Mouse (Mus musculus) 3T3-L1 (cell line): ENCODE data around the gene Rnf38.

Source experiments
- DNase-seq: peaks from one replicate; pipeline ENCODE4 v3.0.0-alpha.2; 2015; ENCODE audit warnings: low read depth, low spot score

Gene Rnf38

DNA sequence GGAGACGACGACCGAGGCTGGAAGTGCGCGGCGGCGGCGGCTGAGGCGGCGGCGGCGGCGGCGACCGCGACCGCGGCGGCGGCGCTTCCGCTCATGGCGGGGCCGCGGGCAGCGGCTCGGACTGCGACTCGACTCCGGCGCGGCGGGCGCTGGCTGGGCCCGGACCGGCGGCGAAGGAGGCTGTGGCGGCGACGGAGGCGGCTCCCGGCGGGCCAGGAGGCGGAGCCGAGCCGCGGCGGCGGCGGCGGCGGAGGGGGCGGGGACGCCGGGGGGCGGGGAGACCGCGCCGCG lies at the start of gene Rnf38:
Gene Rnf38, minus strand, starts transcription at position 77 of the 291 bp plus-strand sequence.
- no peak for DNase-seq

DNA sequence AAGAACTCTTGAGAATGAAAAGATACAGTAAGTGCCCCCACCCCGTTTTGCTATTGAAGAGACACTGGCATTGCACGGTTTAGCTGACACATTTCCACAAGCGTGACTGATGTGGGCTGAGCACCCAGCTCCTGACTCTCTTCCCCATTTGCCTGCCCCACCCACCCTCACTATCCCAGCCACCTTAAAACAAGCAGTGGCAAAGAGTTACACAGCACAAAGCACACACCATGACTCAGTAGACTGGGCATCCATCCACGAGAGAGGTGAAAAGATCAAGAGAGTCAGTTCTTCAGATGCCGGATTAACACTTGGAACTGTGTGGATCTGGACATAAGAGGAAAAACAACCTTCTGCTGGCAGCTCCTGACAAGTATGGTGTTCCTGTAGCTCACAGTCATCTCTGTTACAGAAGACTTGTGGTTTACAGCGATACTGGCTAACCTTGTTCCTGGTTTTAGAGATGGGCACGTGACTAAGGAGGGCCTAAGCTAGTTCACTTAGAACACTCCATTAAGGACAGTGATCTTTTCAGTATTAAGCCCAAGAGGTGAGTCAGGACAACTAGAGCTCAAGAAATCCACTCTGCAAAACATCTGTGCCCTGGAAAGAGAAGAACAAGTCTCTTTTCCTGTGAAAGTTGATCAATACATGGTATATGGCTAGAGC lies 48.1 kb upstream of the Rnf38 start:
- DNase-seq = peak; percentile 96

DNA sequence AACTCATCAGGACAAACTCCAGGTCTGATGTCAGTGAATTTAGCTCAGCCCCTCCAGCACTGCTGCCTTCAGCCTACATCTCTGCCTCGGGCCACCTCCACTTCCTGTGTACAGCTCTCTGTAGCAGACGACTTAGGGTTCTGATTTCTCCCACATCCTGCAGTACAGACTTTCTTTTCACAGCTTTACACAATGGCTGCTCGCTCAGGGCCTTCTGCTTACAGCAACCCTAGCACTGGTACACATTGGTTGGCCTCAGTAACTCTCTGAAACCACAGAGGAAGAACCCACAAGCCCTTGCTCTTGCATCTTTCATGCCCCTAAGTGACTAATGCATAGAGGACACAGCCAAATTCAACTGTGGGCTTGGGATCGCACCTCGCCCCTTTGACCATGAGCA lies 37.5 kb upstream of the Rnf38 start:
- DNase-seq = peak; percentile 56

DNA sequence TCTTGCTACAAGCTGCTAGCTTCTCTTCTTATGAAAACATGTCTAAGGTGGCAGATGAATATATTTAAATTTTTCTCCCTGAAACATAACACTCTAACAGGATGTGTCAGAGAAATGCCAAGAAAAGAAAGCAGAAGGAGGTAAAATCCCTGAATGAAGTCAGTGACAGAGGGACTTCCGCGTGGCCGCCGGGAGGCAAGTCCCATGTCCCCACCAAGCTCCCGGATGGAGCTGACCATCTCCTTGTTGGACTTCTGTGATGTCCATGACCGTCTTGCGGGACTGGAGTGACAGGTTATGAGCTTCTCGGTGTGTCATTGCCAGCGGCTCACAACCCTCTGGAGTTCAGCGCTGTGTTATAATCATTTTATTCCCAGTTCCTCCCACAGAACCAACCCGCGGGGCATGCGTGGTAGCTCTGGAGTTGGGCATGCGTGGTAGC lies 35.8 kb upstream of the Rnf38 start:
- DNase-seq = no peak

DNA sequence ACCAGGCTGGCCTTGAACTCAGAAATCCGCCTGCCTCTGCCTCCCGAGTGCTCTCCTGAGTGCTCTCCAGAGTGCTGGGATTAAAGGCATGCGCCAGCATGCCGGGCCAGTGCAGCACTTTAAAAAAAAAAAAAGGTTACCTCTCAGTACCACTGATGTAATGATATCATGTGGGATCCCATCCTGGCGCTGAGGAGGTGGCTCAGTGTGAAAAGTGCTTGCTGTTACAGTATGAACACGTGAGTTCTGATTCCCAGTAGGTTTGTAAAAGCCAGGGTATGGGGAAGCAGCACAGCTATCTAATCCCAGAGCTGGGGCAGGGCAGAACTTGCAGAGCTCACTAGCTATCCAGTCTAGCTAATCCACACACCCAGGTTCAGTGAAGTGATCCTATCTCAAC lies 33.8 kb upstream of the Rnf38 start:
- DNase-seq = no peak

DNA sequence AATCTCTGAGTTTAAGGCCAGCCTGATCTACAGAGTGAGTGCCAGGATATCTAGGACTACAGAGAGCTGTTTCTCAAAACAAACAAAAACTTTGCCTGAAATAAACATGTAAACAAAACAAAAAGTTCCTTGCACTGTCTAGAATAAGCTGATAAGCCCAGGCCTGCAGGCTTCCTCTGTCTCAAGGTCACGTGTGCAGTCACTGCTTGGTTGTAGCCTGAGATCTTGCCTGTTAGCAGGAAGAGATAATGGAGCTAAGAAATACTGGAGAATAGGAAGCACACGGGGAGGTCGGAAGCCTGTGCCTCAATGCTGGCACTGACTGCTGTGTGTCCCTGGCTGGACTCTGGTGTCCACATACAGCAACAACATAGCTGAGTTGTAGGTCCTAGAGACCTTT lies 31.9 kb upstream of the Rnf38 start:
- no peak for DNase-seq

DNA sequence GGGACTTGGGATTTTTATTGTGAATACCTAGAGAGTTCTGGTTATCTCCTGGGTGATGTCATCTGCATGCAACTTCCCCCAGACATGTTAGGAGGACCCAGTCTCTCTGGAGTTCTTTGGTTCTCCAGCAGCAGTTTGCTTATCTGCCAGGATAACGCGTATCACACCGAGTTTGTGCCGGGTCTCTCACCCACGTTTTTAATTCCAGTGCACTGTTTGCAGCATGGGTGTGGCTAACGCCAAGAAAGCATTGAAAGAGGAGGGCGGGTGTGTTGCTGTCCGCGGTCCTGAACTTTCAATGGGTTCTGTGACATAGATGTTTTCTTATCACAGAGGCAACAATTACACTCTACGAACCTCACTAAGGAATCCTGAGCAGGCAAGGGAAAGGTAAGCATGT lies 26.7 kb upstream of the Rnf38 start:
- peak; percentile 81 for DNase-seq

DNA sequence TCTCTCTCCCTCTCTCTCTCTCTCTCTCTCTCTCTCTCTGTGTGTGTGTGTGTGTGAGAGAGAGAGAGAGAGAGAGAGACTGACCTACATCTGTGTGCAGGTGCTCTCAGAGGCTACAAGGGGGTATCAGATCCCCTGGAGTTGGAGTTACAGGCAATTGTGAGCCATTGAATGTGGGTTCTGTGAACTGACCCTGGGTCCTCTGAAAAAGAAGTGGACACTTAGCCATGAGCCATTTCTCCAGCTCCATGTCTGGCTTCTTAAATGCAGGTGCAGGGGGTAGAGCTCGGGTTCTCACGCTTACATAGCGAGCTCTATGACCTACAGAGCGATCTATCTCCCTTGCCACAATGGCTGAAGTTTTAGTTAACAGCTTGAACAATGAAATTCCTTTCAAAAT lies 25.5 kb upstream of the Rnf38 start:
- DNase-seq = no peak

DNA sequence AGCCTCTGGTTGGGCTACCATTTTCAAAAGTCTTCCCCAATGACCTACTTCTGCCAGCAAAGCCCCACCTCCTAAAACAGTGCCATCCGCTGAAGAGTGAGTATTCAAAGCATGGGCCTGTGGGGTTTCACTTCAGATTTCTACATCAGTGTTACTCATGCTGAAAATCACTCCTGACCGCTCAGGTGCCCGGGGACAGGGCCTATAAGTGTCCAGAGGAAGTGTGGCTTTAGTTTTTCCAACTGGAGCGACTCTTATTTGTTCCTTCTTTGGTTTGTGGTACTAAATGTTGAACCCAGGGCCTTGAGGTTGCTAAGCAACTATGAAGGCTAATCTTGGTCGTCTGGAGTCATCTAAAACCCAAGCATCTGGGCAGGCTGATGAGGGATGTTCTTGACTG lies 21.0 kb upstream of the Rnf38 start:
- DNase-seq = no peak

DNA sequence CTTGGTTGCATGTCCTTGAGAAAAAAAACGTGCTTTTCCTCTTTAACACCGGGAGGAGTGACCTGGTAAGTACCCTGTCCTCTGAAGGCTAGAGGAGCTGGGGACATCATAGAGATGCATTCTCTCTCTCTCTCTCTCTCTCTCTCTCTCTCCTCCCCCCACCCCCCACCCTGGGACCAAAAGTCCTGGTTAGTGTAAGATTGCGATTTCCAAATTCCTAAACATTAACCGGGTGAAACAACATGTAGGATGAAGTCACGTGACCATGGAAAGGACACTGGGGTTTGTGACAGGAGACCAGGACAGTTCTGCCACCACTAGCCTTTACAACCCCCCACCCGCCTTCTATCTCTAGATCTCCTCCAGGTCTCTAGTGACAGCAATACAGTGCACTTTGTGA lies 19.6 kb upstream of the Rnf38 start:
- DNase-seq = no peak

DNA sequence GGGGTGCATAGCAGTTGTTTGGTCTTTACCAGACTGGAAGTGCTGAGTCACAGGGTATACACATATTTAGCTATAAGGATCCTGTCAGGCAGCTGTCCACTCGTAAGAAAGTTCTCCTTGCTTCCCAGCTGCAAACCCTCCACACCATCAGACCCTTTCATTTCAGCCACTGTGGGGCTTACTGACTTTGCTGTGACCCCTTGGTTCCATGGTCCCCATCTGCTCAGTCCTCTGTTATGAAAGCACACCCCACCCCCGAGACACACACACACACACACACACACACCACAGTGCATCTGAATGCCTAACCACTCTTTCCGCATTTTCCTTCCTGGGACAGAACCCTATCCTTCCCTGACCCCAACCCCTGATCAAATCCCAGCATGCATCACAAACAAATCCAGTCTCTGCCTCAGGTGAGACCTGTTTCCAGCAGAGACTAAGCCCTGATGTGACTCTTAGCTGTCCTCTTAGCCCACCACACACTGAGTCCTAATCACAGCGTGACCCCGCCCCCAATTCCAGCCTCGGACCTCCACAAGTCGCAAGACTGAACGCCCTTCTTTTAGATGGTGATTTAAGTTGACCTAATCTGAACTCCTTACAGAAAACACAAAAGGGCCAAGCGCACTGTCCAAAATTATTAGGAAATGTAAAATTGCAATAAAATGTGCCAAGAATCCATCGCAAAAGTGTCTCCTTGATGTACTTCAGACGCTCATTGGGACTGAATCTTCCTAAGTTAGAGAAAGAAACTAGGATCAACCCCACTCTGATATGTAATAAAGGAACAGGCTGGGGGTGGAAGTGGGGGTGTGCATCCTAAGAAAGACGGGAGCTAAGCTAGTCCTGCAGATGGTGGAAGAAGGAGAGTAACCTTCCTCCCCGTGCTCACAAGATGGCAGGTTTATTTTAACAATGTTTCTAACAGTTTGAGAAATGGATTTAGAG lies 18.7 kb upstream of the Rnf38 start:
- no peak for DNase-seq

DNA sequence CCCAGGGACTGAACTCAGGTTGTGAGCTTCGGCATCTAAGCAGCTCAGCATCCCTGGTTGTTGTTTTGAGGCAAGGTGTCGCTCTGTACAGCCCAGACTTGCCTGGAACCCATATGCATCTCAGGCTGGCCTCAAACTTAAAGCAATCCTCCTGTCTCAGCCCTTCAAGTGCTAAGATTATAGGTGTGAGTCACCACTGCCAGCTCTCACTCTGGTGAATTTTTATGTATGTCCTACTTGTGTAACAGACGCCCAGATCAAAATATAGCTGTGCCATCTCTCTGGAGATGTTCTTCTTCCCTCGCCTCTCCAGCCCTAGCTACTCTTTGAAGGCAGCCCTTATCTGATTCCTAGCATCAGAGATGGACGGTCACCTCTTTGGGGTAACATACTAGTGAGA lies 17.9 kb upstream of the Rnf38 start:
- DNase-seq = no peak

DNA sequence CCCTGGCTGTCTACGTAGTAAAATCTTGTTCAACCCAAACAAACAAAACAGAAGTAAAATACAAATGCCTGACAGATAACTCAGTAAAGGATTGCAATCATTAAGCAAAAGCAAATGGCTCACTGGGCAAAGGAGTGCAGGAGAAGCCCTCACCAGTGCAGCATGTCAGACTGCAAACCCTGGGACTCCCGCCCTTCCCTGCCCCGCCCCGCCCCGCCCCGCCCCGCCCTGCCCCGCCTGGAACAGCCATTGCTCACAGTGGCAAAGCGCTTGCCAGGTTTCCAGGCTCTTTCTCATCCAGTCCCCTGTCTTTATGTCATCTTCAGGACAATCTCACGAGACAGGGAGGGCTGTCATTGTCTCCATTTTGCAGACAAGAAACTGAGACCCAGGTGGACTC lies 16.1 kb upstream of the Rnf38 start:
- DNase-seq = peak; percentile 27

DNA sequence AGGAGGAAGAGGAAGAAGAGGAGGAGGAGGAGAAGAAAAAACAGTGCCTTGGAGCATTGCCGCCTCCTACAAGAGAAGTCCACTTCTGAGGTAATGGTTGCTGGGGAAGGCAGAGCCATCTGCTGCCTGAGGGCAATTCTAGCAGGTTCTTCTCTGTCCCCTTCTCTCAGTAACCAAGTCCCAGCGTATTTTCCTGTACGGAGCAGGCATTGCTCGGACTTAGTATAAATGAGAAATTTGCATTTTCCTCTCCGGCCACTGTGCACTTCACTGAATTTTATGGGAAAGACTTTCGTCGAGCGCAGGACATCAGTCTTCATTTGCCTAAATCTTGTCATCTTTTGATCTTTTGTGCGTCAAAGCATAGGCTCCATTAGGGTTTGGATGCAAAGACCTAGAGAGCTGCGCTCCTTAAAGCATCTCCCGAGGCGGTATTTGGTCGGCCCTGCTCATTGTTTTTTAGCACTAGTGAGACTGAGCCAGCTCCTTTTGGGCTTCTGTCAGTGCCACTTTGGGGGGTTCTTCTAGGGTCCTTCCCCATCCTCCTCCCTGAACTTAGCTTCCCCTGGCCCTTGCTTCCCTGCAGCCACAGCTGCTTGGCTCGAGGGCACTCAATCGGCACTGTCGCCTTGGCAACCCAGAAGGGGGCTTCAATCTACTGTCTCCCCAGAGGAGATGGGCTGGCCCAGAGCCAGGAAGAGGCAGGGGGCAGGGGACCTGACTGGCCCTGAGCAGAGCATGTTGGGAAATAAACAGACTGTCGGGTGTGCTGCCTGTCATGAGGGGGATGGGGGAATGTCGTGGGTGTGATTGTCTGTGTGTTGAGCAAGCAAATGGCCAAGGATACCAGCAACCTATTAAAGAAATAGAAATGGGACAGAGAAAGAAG lies 13.7 kb upstream of the Rnf38 start:
- no peak for DNase-seq

DNA sequence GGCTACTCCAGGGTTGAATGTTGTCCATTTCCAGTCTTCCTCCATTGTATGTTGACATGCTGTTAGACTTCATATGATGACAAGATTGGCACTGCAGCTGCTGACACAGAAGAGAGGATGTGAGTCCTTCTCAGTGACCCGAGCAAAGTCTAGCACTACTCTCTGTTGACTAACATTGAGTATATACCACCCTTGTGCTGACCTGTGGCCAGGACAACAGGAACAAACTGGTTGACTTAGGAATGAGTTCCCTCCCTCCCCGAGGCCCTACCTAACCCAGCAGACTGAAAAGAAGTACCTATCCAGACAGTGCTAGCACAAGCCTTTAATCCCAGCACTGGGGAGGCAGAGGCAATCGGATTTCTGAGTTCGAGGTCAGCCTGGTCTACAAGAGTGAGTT lies 12.7 kb upstream of the Rnf38 start:
- no peak for DNase-seq

DNA sequence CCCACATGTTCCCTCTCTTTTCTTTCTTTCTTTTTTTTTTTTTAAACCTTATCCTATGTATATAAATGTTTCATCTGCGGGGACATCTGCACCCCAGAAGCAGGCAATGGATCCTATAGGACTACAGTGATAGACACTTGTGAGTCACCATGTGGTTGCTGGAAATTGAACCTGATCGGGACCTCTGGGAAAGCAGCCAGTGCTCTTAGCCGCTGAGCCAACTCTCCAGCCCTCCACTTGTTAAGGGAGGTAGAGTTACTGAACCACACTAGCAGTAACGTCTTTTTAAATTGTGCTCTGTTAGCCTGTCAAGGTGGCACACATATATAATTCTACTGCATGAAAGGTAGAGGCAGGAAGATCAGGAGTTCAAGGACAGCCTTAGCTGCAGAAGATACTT lies 8.0 kb upstream of the Rnf38 start:
- DNase-seq = peak; percentile 77

DNA sequence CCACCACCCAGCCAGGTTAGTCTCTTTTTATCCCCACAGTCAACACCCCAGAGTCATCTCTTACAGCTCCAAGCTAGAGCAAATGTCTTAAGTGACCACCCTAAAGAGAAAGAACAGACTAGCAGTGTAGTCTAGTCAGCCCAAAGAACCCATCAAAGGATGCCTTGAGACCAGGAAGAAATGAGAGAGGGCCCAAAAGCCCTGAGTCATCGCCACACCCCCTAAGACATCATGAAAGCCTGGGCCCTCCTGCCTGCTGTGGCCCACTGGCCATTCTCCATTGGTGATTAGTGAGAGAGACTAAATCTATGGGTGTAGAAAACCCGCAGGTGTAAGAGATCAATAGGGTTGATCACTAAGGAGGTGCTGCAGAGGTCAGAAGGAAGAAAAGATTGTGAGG lies 2.4 kb upstream of the Rnf38 start:
- peak; percentile 27 for DNase-seq

DNA sequence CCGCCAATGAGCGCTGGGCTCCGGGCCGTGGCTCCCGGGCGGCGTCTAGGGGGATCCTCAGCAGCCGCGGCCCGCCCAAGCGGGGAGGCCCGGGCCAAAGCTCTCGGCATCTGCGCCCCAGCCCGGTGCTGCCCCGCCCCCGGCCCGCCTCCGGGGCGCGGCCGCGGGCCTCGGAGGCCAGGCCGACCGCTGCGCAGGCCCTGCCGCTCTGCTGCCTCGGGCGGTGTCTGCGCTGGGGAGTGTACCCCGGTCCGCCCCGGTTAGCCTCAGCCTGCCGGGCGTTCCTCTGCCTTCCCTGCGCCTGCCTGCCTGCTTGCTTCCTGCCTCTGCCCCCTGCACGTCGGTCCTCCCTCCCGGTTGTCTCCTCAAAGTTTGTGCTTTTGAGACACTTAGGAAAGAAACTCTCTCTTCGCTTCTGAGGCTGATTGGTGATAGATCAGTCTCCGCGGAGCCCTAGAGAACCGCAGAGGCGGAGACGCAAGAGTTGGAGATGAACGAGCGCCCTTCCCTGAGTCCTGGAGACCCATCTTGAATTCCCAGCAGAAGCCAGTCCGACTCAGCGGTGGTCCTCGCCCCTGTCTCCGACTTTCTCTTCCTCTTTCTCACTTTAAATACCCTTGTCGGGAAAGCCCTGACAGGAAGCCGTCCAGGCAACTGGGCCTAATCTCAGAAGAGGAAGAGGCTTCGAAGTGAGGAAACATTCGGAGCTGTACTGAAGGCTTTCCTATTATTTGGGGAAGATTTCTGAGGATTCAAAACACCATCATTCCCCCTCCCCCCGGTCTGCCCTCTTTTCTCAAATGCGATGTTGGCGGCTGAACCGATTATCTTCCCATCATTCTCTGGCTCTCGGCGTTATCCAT lies 646 bp upstream of the Rnf38 start:
- DNase-seq = peak; percentile 75

DNA sequence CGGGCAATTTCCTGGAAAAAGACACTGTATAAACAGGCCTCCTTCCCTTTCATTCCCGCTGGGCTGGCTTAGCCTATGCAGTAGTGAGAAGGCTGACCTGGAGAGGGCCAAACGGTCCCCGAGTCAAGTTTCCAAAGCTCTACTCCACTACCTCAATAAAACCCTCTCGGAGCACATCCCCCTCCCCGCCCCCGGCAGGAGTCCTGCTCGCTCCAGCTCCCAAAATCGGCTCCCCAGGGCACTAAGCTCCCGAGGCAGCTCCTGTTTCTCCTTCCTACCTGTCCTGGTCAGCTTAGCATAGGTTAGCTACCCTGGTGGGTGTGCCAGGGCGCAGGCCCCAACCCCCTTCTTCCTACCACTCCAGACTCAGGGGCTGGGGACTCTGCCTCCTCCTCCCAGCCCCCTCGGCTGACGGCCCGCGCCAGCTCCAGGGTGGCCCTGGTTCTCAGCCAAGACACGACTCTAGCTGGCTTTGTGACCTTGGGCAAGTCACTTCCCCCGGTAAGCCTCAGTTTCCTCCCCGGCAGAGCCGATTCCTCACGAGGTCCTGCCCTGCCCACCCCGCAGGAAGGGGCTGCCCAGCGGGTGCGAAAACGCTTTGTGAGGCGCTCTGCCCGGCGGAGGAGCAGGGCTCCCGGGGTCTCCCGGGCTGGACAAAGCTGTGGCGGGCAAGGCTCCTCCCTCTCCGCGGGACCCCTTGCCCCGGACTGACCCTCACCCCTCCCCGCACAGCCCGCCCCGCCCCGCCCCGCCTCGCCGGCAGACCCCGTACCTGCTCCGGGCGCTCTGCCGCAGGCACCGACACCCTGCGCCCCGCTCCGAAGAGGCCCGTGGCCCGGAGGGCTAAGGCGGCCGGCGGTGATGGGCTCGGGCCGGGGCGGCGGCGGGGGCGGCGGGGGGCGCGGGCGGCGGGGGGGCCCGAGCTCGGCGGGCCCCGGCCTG lies 547 bp downstream of the Rnf38 start:
- DNase-seq = peak; percentile 83

DNA sequence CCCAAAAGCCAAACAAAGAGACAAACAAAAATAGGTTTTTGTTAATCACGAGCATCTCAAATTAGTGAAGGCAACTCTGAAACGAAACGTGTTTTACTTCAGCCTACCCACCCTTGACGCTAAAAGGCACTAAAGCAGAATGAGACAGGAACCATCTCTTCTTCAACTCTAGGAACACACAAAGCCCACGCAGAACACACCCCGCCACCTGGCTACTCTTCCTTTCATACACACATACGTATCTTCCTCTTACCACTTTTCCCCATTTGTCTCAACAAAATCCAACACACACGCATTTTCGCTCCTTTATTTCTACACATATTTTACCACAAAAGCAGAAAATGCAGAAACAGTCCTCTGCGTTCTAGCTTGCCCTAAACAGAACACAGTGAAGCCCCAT lies 8.5 kb downstream of the Rnf38 start:
- DNase-seq = no peak
